Mouse (Mus musculus): ENCODE results near the gene Tbx15. TPM values are rescaled to one million over a fixed set of nuclear protein-coding genes. Genes with fewer than 3 reads are reported as not detected.

Tbx15 gene
- polyA plus RNA-seq, 2 experiments, result 26.6 to 66.6 TPM

DNA sequence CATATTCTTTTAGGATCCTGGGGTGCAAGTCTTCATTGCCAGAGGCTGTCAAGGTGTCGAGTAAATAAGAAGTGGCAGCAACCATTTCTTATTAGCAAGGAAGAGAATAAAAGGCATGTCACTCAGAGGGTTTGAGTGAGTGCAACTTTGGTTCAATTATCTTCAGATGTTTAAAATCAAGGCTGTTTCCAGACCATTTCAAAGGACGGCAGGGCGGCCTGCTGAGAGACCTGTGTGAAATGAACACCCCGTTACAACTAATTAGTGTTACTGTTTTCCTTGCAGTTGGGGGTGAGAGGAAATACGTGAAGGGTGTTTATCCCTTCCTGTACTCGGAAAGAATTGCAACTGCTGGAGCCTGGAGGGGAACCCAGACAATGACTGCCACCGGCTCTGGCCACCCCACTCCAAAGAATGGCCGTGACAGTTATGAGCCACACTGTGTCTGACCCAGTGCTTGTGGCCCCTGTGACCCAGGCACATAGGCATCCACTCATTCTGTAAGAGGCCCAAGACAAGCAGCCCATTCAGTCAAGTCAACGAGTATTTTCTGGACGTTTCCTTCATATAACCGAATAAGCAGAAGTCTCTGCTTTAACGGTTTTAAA is 37.9 kb downstream of the Tbx15 start:
- no peaks in the 10 kb centered on the region for H3K9me3 ChIP-seq (ENCODE audit: control insufficient read depth, low read length)
- peaks cover 32% of the 10 kb centered on the region for H3K36me3 ChIP-seq (ENCODE audit: control insufficient read depth, insufficient read depth, low read length)
- no peak overlapping the region for H3K4me3 ChIP-seq (replicated peaks; ENCODE audit: low read length)
- H3K27me3 ChIP-seq (ENCODE audit: control insufficient read depth, insufficient read depth, low read length), result no peaks in the 10 kb centered on the region
- H3K27ac ChIP-seq (replicated peaks; ENCODE audit: low read depth, low read length), result no peak overlapping the region
- DNase-seq (ENCODE audit: low spot score), result no peak
- no peak overlapping the region for H3K4me2 ChIP-seq (replicated peaks; ENCODE audit: low read depth, low read length, severe bottlenecking)
- no peak for TF ChIP-seq POLR2A (IDR thresholded peaks at IDR 0.05; ENCODE audit: borderline replicate concordance, extremely low read depth, insufficient read depth, insufficient read length)
- H3K4me1 ChIP-seq (ENCODE audit: control insufficient read depth, insufficient read depth, low read length), result peaks cover 30% of the 10 kb centered on the region
- no peak overlapping the region for H3K9ac ChIP-seq (ENCODE audit: low read depth, low read length, severe bottlenecking)
- no peak for ATAC-seq (ENCODE audit: low FRiP score, low read depth)
- 19% methylated on average over 12 of the region's 12 CpGs for WGBS

DNA sequence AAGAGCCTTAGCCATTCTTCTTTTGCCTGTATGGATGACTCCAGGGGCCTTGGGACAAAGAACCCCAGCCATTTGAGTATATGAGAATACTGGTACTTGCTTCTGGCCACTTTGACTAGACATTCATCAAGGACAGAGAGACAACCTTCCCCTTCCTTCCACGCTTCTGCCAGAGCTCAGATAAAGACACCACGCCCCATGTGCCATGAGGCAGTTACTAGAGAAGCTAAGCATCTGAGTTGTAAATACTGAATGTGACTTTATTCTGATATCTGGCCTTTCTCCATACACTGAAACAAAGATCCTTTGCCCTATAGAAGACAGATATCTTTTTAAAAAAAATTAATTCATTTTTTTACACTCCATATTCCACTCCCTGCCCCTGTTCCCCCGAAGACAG is 39.5 kb downstream of the Tbx15 start:
- H3K36me3 ChIP-seq (ENCODE audit: control insufficient read depth, insufficient read depth, low read length), result peaks cover 31% of the 10 kb centered on the region
- TF ChIP-seq POLR2A (IDR thresholded peaks at IDR 0.05; ENCODE audit: borderline replicate concordance, extremely low read depth, insufficient read depth, insufficient read length), result no peak
- H3K27me3 ChIP-seq (ENCODE audit: control insufficient read depth, insufficient read depth, low read length), result no peaks in the 10 kb centered on the region
- H3K27ac ChIP-seq (replicated peaks; ENCODE audit: low read depth, low read length), result no peak overlapping the region
- no peaks in the 10 kb centered on the region for H3K9me3 ChIP-seq (ENCODE audit: control insufficient read depth, low read length)
- peaks cover 30% of the 10 kb centered on the region for H3K4me1 ChIP-seq (ENCODE audit: control insufficient read depth, insufficient read depth, low read length)
- ATAC-seq (ENCODE audit: low FRiP score, low read depth), result no peak
- 80% methylated on average over 3 of the region's 3 CpGs for WGBS
- H3K4me3 ChIP-seq (replicated peaks; ENCODE audit: low read length), result no peak overlapping the region
- DNase-seq (ENCODE audit: low spot score), result no peak
- H3K9ac ChIP-seq (ENCODE audit: low read depth, low read length, severe bottlenecking), result no peak overlapping the region
- no peak overlapping the region for H3K4me2 ChIP-seq (replicated peaks; ENCODE audit: low read depth, low read length, severe bottlenecking)

DNA sequence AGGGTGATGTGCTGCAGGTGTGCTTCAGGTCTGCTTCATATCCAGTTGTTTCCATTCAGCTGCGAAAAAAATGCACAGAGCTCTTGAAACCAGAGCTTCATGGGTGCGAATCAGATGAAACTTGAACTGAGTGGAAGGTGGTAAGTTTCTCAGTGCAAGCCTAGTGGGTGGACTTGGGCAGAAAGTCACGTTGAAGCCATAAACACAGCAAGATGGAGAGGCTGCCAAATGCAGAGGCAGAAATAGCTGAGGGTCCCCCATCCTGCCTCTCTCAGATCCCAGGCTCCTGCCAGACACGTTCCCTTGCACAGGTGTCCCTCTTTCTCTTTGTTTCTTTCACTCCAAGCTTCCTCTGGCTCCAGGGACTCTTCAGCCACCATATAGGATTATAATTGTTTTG is 41.3 kb downstream of the Tbx15 start:
- Histone ChIP-seq H3K27ac (replicated peaks; ENCODE audit: low read depth, low read length) (no peak overlapping the region), H3K4me2 (replicated peaks; ENCODE audit: low read depth, low read length, severe bottlenecking) (no peak overlapping the region), H3K4me1 (ENCODE audit: control insufficient read depth, insufficient read depth, low read length) (peaks cover 23% of the 10 kb centered on the region), H3K4me3 (replicated peaks; ENCODE audit: low read length) (no peak overlapping the region), H3K27me3 (ENCODE audit: control insufficient read depth, insufficient read depth, low read length) (no peaks in the 10 kb centered on the region), H3K36me3 (ENCODE audit: control insufficient read depth, insufficient read depth, low read length) (peaks cover 26% of the 10 kb centered on the region), H3K9ac (ENCODE audit: low read depth, low read length, severe bottlenecking) (no peak overlapping the region), H3K9me3 (ENCODE audit: control insufficient read depth, low read length) (no peaks in the 10 kb centered on the region)
- DNase-seq (ENCODE audit: low spot score) (no peak), ATAC-seq (ENCODE audit: low FRiP score, low read depth) (0 out of 2 replicates have a peak, but pooled peaks have one; percentile 21)
- no peak for TF ChIP-seq POLR2A (IDR thresholded peaks at IDR 0.05; ENCODE audit: borderline replicate concordance, extremely low read depth, insufficient read depth, insufficient read length)
- WGBS, result 30% methylated on average over 4 of the region's 4 CpGs

DNA sequence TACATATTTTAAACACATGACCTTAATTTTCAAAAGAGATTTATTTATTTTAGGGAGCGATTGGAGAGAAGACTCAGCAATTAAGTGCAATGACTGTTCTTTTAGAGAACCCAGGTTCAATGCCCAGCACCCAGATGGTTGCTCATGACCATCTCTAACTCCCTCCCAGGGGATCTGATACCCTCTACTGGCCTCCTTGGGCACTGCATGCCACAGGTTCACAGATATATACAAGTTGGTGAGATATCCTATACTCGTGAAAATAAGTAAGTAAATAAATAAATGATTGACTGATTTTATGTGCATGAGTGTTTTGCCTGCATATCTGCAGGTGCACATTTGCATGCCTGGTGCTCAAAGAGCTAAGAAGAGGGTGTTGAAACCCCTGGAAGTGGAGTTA is 48.1 kb downstream of the Tbx15 start:
- DNase-seq (ENCODE audit: low spot score) (no peak), ATAC-seq (ENCODE audit: low FRiP score, low read depth) (no peak)
- Histone ChIP-seq H3K27me3 (ENCODE audit: control insufficient read depth, insufficient read depth, low read length) (no peaks in the 10 kb centered on the region), H3K4me2 (replicated peaks; ENCODE audit: low read depth, low read length, severe bottlenecking) (no peak overlapping the region), H3K9ac (ENCODE audit: low read depth, low read length, severe bottlenecking) (no peak overlapping the region), H3K27ac (replicated peaks; ENCODE audit: low read depth, low read length) (no peak overlapping the region), H3K4me3 (replicated peaks; ENCODE audit: low read length) (no peak overlapping the region), H3K9me3 (ENCODE audit: control insufficient read depth, low read length) (no peaks in the 10 kb centered on the region), H3K4me1 (ENCODE audit: control insufficient read depth, insufficient read depth, low read length) (peaks cover 13% of the 10 kb centered on the region), H3K36me3 (ENCODE audit: control insufficient read depth, insufficient read depth, low read length) (peaks cover 3% of the 10 kb centered on the region; the same call in 1 of the 2 replicates)
- no peak for TF ChIP-seq POLR2A (IDR thresholded peaks at IDR 0.05; ENCODE audit: borderline replicate concordance, extremely low read depth, insufficient read depth, insufficient read length)
- WGBS, result 52% methylated on average over 2 of the region's 2 CpGs

DNA sequence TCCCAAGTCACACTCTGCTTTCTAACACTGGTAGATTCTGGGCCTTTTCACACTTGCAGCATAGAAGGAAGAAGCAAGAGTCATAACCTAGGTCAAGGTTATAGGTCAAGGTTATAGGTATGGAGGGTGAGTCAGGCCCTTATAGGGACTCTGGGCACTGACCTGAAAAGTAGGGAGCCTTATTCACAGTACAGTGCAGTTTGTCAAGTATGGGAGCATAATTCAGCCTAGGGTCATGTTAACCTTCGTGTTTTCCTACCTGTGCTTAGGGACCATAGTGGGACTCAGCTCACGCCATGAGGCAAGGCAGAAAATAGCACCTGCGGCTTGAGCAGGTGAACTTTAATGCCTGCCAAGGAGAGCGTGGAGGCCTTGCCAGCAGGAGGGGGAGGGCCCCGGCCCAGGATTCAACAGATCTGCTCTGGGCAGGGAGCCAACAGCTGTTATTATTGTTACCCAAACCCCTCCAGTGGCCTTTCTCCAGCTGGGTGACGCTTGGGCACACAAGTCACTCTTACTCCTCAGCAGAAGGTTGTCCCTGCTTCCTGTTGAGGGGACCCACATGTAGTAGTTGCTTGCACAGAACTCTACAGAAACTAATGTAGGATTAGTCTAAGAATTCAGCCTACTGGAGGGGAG is 50.0 kb downstream of the Tbx15 start:
- no peak overlapping the region for H3K4me2 ChIP-seq (replicated peaks; ENCODE audit: low read depth, low read length, severe bottlenecking)
- no peak for TF ChIP-seq POLR2A (IDR thresholded peaks at IDR 0.05; ENCODE audit: borderline replicate concordance, extremely low read depth, insufficient read depth, insufficient read length)
- 13% methylated on average over 6 of the region's 6 CpGs for WGBS
- H3K9ac ChIP-seq (ENCODE audit: low read depth, low read length, severe bottlenecking), result no peak overlapping the region
- no peaks in the 10 kb centered on the region for H3K9me3 ChIP-seq (ENCODE audit: control insufficient read depth, low read length)
- peaks cover 3% of the 10 kb centered on the region; the same call in 1 of the 2 replicates for H3K36me3 ChIP-seq (ENCODE audit: control insufficient read depth, insufficient read depth, low read length)
- H3K27me3 ChIP-seq (ENCODE audit: control insufficient read depth, insufficient read depth, low read length), result no peaks in the 10 kb centered on the region
- ATAC-seq (ENCODE audit: low FRiP score, low read depth) (peak; percentile 76), DNase-seq (ENCODE audit: low spot score) (peak; percentile 83)
- peaks cover 13% of the 10 kb centered on the region for H3K4me1 ChIP-seq (ENCODE audit: control insufficient read depth, insufficient read depth, low read length)
- H3K4me3 ChIP-seq (replicated peaks; ENCODE audit: low read length), result no peak overlapping the region
- no peak overlapping the region for H3K27ac ChIP-seq (replicated peaks; ENCODE audit: low read depth, low read length)

Measured in limb, embryonic 14.5 days (tissue).